Mouse (Mus musculus) cerebellum, postnatal 4 days (tissue): ENCODE results near the gene Grm4.

Source experiments
- DNase-seq, 2 experiments: peaks; one replicate each; pipeline ENCODE4 v3.0.0; 2022; ENCODE audit warnings: low spot score in 2 of 2, mixed read lengths in 1 of 2

Gene Grm4

GRCm38 (mm10) chr17:27511865-27512618, 9.2 kb downstream of the Grm4 start:
- DNase-seq = no peak

GRCm38 (mm10) chr17:27511125-27511735, 10.0 kb downstream of the Grm4 start:
- no peak for DNase-seq

- no peak for DNase-seq
Observed at GRCm38 (mm10) chr17:27510258-27511124, 10.7 kb downstream of the Grm4 start.

GRCm38 (mm10) chr17:27509056-27509455, 12.1 kb downstream of the Grm4 start:
- no peak for DNase-seq

- DNase-seq = no peak
Observed at GRCm38 (mm10) chr17:27508513-27508912, 12.7 kb downstream of the Grm4 start.

DNA sequence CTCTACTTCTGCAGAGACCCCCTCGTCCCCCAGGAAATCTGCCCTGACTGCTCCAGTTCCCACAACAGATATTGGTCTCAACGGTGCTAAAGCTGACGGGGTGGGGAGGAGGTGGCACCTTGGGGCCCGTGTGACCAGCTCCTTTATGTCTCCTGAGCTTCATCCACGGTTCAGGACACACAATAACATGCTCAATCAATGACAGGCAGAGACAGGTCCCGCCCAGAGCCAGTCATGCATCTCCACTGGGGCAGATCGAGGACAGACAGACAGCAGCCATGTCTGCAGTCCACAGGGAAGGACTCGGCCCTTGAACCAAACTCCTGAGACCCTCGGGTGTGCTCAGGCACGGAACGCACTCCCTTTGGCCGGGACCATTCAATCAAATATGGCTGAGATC, 13.2 kb downstream of the Grm4 start:
- DNase-seq = no peak

DNA sequence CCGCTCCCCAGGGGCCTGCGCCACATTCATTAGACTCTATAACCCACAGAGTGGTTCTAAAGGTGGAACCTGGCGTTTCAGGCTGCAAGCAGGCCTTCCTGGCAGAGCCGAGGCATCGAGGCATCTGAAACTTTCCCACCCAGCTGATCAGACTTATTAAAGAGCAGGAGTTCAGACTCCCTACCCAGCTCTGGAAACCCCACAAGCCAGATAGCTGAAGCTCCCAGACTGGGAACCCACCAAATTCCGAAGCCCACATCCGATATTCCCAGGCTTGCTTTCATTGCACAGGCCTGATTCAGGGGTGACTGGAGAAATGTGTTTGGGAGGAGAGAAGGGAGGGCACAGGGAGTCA, 13.6 kb downstream of the Grm4 start:
- no peak for DNase-seq

DNA sequence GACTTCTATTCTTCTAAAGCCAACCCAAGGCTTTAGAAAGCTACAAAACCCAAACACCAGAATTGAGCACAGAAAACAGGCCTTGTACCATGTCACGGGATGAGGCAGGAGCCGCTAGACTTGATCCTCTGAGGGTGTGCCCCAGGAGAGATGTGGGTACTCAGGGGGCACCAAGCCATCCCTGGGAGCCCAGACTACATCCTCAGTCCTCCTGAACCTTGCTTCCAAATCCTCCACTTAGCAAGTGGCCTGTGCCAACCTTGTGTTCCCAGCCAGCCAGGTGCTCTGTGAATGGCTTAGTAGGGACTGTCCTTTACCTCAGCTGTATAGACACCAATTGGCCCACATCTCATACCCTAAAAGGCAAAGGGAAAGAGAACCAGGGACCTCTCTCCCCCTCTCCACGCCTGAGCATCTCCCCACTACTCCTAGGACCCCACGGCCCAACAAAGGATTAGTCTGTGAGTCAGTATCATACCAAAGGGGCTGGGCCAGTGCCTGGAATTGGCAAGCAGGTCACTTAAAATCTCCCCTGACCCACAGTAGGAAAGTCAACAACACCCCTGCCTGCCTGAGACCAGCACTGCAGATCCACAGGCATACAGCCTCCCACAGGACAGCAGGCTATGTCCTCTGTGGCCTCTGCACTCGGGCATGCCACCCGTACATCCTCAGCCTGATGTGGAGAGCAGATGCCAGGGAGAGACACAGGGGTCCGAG, 14.2 kb downstream of the Grm4 start:
- DNase-seq = no peak

- DNase-seq = no peak
Observed at GRCm38 (mm10) chr17:27506362-27506761, 14.8 kb downstream of the Grm4 start.

DNA sequence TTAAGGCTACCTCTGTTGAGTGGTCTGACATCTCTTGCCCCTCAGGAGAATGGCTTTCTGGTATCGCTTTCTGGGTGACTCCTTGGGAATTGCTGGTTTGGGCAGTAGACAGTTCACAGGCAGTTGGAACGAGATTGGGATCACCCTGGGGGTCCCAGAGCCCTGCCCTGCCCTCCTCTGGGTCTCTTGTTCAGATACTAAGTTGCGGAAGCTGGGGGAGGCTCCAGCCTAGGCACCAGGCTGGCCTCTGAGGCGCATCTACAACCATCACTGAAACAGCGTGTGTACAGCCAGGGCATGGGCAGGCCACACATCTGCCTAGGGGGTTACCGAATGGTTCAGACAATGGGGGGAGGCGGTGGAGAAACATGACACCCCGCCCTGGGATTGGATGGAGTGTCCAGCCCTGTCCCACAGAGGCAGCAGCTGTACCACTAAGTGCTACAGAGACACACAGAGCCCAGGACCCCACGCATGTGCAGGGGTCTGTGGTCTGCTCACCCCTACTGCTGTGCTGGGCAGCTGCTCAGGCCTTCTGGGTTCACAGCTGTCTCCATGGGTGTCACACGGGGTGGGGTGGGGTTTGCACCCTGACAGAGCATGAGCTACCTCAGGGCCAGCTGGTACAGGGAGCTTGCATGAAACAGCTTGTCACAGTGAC, 15.9 kb downstream of the Grm4 start:
- DNase-seq = no peak

DNA sequence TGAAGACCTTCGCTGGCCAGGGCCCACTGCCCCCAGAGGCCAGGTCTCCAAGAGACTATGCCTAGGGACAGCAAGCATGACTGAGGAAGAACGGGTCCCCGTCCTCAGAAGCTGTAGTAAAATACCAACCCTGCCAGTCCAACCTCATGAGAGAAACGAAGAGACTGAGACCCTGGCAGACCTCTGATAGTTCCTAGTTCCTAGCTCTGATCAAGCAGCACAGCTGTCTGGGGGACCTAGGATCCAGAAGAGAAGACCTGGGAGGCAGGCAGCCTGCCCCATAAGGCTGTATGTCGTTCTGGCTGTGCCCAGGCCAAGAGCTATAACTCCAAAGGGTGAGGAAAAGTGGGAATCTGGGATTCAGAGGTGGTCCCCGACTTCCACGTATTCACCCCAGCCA, 17.3 kb downstream of the Grm4 start:
- no peak for DNase-seq

- DNase-seq = no peak
Observed at GRCm38 (mm10) chr17:27502736-27503445, 18.3 kb downstream of the Grm4 start.

DNA sequence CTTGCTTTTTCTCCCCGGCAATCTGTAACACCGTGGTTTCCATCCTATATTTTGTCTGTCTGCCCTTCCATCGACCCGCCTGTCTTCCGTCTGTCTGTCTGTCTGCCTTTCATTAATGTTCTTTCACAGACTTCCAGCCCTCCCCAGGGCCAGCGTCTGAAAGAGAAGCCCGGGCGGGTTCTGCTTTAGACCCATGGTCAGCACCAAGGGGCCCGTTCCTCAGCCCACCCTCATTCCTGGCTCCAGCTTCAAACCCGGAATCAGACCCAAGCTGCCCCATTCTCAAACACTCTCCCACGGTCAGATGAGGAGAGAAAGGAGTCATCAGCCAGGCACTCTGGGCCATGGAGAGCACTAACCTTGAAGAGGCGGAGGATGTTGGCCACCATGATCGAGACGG, 18.9 kb downstream of the Grm4 start:
- DNase-seq = no peak

- peak in 1 of 2 experiments; percentile 36 for DNase-seq
Observed at GRCm38 (mm10) chr17:27501331-27502251, 19.6 kb downstream of the Grm4 start.

DNA sequence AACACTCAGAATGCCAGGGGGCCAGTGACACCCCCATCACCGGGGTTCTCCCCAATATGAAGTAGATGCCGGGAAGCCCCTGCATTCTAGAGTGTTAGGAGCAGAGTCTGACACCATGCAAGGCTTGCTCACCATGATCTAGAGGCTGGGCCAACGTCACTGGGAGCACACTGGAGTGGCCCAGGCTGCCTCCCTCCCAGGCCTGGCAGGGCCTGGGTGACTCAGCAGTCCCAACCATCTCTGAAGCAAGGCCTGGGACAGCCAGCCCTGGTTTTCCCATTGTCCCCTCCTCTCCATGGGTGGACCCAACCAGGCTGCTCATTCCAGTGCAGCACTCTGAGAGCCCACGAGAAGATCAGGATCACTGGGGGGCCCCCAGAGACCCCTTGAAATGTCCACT, 20.4 kb downstream of the Grm4 start:
- DNase-seq = no peak

DNA sequence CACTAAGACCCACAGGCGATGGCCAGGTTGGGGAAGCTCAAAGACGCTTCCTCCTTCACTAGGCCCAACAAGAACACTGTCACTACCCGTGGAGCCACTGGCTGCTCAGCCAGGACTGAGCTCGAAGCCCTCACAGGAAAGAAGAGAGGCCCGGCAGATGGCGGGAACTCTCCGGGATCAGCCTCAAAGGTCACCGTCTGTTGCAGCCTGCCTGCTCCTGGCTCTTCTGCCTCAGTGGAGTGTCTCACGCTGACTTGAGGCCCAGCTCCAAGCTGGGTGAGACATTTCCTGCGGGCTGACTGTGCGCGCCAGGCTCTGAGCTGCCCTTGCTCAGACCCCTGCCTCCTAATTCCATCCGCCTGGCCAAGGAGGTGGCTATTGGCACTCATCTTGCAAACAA, 22.1 kb downstream of the Grm4 start:
- DNase-seq = peak in 1 of 2 experiments; percentile 33

DNA sequence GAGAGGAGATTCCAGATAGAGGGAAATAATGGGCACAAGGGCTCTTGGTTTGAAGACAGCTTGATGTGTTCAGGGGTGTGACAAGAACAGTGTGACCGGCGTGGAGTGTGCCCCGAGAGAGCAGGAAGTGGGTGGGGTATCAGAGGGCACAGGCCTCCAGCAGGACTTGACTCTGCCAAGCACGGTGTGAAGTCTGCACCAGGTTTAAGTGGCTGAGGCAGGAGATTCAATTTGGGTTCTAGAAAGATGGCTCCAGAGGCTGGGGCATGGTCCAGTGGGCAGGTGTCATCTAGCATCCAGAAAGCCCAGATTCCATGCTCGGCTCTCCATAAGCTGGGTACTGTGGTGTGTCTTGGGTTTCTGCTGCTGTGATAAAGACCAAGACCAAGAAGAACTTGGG, 23.4 kb downstream of the Grm4 start:
- DNase-seq = no peak

GRCm38 (mm10) chr17:27495008-27495540, 26.1 kb downstream of the Grm4 start:
- no peak for DNase-seq

GRCm38 (mm10) chr17:27493969-27494368, 27.2 kb downstream of the Grm4 start:
- no peak for DNase-seq
